Mouse (Mus musculus): ENCODE data around the gene Zc3h12c.

Zc3h12c gene

GRCm38 (mm10) chr9:52094471-52094980 lies 73.8 kb downstream of the Zc3h12c start:
- no peaks in the 10 kb centered on the region; the same call in 1 of the 2 replicates for H3K4me1 ChIP-seq (replicated peaks; ENCODE audit: low read depth, low read length)
- no peaks in the 10 kb centered on the region for H3K9me3 ChIP-seq (ENCODE audit: low read length)
- H3K36me3 ChIP-seq (ENCODE audit: insufficient read depth, low read length): peaks cover 15% of the 10 kb centered on the region
- no peak overlapping the region for H3K4me3 ChIP-seq (replicated peaks; ENCODE audit: low read length)
- TF ChIP-seq POU5F1 (IDR thresholded peaks at IDR 0.05; ENCODE audit: borderline replicate concordance, low read length) (no peak), NANOG (IDR thresholded peaks at IDR 0.05; ENCODE audit: borderline replicate concordance, low read length) (no peak), CTCF (conservative IDR thresholded peaks at IDR 0.05; ENCODE audit: low read length) (no peak)
- no peaks in the 10 kb centered on the region for H3K27me3 ChIP-seq (ENCODE audit: insufficient read depth, low read length)

- TF ChIP-seq CTCF (conservative IDR thresholded peaks at IDR 0.05; ENCODE audit: low read length) (no peak), NANOG (IDR thresholded peaks at IDR 0.05; ENCODE audit: borderline replicate concordance, low read length) (no peak), POU5F1 (IDR thresholded peaks at IDR 0.05; ENCODE audit: borderline replicate concordance, low read length) (no peak)
- Histone ChIP-seq H3K4me1 (replicated peaks; ENCODE audit: low read depth, low read length) (no peaks in the 10 kb centered on the region; the same call in 1 of the 2 replicates), H3K27me3 (ENCODE audit: insufficient read depth, low read length) (no peaks in the 10 kb centered on the region), H3K4me3 (replicated peaks; ENCODE audit: low read length) (no peak overlapping the region), H3K36me3 (ENCODE audit: insufficient read depth, low read length) (peaks cover 18% of the 10 kb centered on the region), H3K9me3 (ENCODE audit: low read length) (no peaks in the 10 kb centered on the region)
Observed at GRCm38 (mm10) chr9:52094016-52094415, 74.4 kb downstream of the Zc3h12c start.

- Histone ChIP-seq H3K27me3 (ENCODE audit: insufficient read depth, low read length) (no peaks in the 10 kb centered on the region), H3K4me3 (replicated peaks; ENCODE audit: low read length) (no peak overlapping the region), H3K36me3 (ENCODE audit: insufficient read depth, low read length) (peaks cover 26% of the 10 kb centered on the region), H3K9me3 (ENCODE audit: low read length) (no peaks in the 10 kb centered on the region), H3K4me1 (replicated peaks; ENCODE audit: low read depth, low read length) (no peaks in the 10 kb centered on the region; the same call in 1 of the 2 replicates)
- TF ChIP-seq CTCF (conservative IDR thresholded peaks at IDR 0.05; ENCODE audit: low read length) (no peak), POU5F1 (IDR thresholded peaks at IDR 0.05; ENCODE audit: borderline replicate concordance, low read length) (no peak), NANOG (IDR thresholded peaks at IDR 0.05; ENCODE audit: borderline replicate concordance, low read length) (no peak)
Observed at GRCm38 (mm10) chr9:52093108-52093507, 75.3 kb downstream of the Zc3h12c start.

- TF ChIP-seq CTCF (conservative IDR thresholded peaks at IDR 0.05; ENCODE audit: low read length) (no peak), POU5F1 (IDR thresholded peaks at IDR 0.05; ENCODE audit: borderline replicate concordance, low read length) (no peak), NANOG (IDR thresholded peaks at IDR 0.05; ENCODE audit: borderline replicate concordance, low read length) (no peak)
- Histone ChIP-seq H3K9me3 (ENCODE audit: low read length) (no peaks in the 10 kb centered on the region), H3K4me3 (replicated peaks; ENCODE audit: low read length) (no peak overlapping the region), H3K4me1 (replicated peaks; ENCODE audit: low read depth, low read length) (no peaks in the 10 kb centered on the region; the same call in 1 of the 2 replicates), H3K36me3 (ENCODE audit: insufficient read depth, low read length) (peaks cover 34% of the 10 kb centered on the region), H3K27me3 (ENCODE audit: insufficient read depth, low read length) (no peaks in the 10 kb centered on the region)
Observed at GRCm38 (mm10) chr9:52092311-52092710, 76.1 kb downstream of the Zc3h12c start.

GRCm38 (mm10) chr9:52091752-52092151 lies 76.6 kb downstream of the Zc3h12c start:
- Histone ChIP-seq H3K36me3 (ENCODE audit: insufficient read depth, low read length) (peaks cover 39% of the 10 kb centered on the region), H3K27me3 (ENCODE audit: insufficient read depth, low read length) (no peaks in the 10 kb centered on the region), H3K9me3 (ENCODE audit: low read length) (no peaks in the 10 kb centered on the region), H3K4me1 (replicated peaks; ENCODE audit: low read depth, low read length) (no peaks in the 10 kb centered on the region), H3K4me3 (replicated peaks; ENCODE audit: low read length) (no peak overlapping the region)
- TF ChIP-seq CTCF (conservative IDR thresholded peaks at IDR 0.05; ENCODE audit: low read length) (no peak), POU5F1 (IDR thresholded peaks at IDR 0.05; ENCODE audit: borderline replicate concordance, low read length) (no peak)

- Histone ChIP-seq H3K4me1 (replicated peaks; ENCODE audit: low read depth, low read length) (no peaks in the 10 kb centered on the region), H3K36me3 (ENCODE audit: insufficient read depth, low read length) (peaks cover 72% of the 10 kb centered on the region), H3K27me3 (ENCODE audit: insufficient read depth, low read length) (no peaks in the 10 kb centered on the region), H3K9me3 (ENCODE audit: low read length) (no peaks in the 10 kb centered on the region), H3K4me3 (replicated peaks; ENCODE audit: low read length) (no peak overlapping the region)
- TF ChIP-seq POU5F1 (IDR thresholded peaks at IDR 0.05; ENCODE audit: borderline replicate concordance, low read length) (no peak), CTCF (conservative IDR thresholded peaks at IDR 0.05; ENCODE audit: low read length) (no peak), NANOG (IDR thresholded peaks at IDR 0.05; ENCODE audit: borderline replicate concordance, low read length) (no peak)
Observed at GRCm38 (mm10) chr9:52082414-52082813, 86.0 kb downstream of the Zc3h12c start.

- Histone ChIP-seq H3K36me3 (ENCODE audit: insufficient read depth, low read length) (peaks cover 72% of the 10 kb centered on the region), H3K4me1 (replicated peaks; ENCODE audit: low read depth, low read length) (no peaks in the 10 kb centered on the region), H3K4me3 (replicated peaks; ENCODE audit: low read length) (no peak overlapping the region), H3K27me3 (ENCODE audit: insufficient read depth, low read length) (no peaks in the 10 kb centered on the region), H3K9me3 (ENCODE audit: low read length) (no peaks in the 10 kb centered on the region)
- no peak for TF ChIP-seq NANOG (IDR thresholded peaks at IDR 0.05; ENCODE audit: borderline replicate concordance, low read length)
- TF ChIP-seq CTCF (conservative IDR thresholded peaks at IDR 0.05; ENCODE audit: low read length): no peak
- no peak for TF ChIP-seq POU5F1 (IDR thresholded peaks at IDR 0.05; ENCODE audit: borderline replicate concordance, low read length)
Observed at GRCm38 (mm10) chr9:52081979-52082378, 86.4 kb downstream of the Zc3h12c start.

GRCm38 (mm10) chr9:52077692-52078091 lies 90.7 kb downstream of the Zc3h12c start:
- H3K9me3 ChIP-seq (ENCODE audit: low read length): no peaks in the 10 kb centered on the region
- TF ChIP-seq NANOG (IDR thresholded peaks at IDR 0.05; ENCODE audit: borderline replicate concordance, low read length): no peak
- TF ChIP-seq CTCF (conservative IDR thresholded peaks at IDR 0.05; ENCODE audit: low read length): no peak
- no peak for TF ChIP-seq POU5F1 (IDR thresholded peaks at IDR 0.05; ENCODE audit: borderline replicate concordance, low read length)
- H3K27me3 ChIP-seq (ENCODE audit: insufficient read depth, low read length): no peaks in the 10 kb centered on the region
- 0 out of 2 replicates have a peak, but pooled peaks cover 5% of the 10 kb centered on the region for H3K4me1 ChIP-seq (replicated peaks; ENCODE audit: low read depth, low read length)
- H3K4me3 ChIP-seq (replicated peaks; ENCODE audit: low read length): no peak overlapping the region
- H3K36me3 ChIP-seq (ENCODE audit: insufficient read depth, low read length): peaks cover 75% of the 10 kb centered on the region

GRCm38 (mm10) chr9:52076089-52076488 lies 92.3 kb downstream of the Zc3h12c start:
- peaks cover 75% of the 10 kb centered on the region for H3K36me3 ChIP-seq (ENCODE audit: insufficient read depth, low read length)
- no peak overlapping the region for H3K4me3 ChIP-seq (replicated peaks; ENCODE audit: low read length)
- no peak for TF ChIP-seq NANOG (IDR thresholded peaks at IDR 0.05; ENCODE audit: borderline replicate concordance, low read length)
- TF ChIP-seq CTCF (conservative IDR thresholded peaks at IDR 0.05; ENCODE audit: low read length): no peak
- TF ChIP-seq POU5F1 (IDR thresholded peaks at IDR 0.05; ENCODE audit: borderline replicate concordance, low read length): no peak
- no peaks in the 10 kb centered on the region for H3K27me3 ChIP-seq (ENCODE audit: insufficient read depth, low read length)
- no peaks in the 10 kb centered on the region for H3K9me3 ChIP-seq (ENCODE audit: low read length)
- 0 out of 2 replicates have a peak, but pooled peaks cover 5% of the 10 kb centered on the region for H3K4me1 ChIP-seq (replicated peaks; ENCODE audit: low read depth, low read length)

Data from E14TG2a.4 (cell line).